Mouse (Mus musculus) bone marrow, adult 2 months (tissue): ENCODE measurements around the gene Olfr1358.

Experiments
- CTCF ChIP-seq: fragments of 200-500 bp; IDR thresholded peaks from 2 replicates; pipeline ENCODE4 v1.5.1; 2011; ENCODE audit warnings: low read length, control low read depth; ENCODE audit not compliant: control insufficient read depth, insufficient read depth
- POLR2A ChIP-seq: fragments of 200-500 bp; IDR thresholded peaks from 2 replicates; pipeline ENCODE4 v1.6.1; 2011; ENCODE audit warnings: low read depth, mild to moderate bottlenecking, control low read depth, low read length, borderline replicate concordance; ENCODE audit not compliant: control insufficient read depth

GRCm38 (mm10) chr10:78517128-78517527 lies at the start of gene Olfr1358:
- TF ChIP-seq POLR2A, result no peak
- no peak for TF ChIP-seq CTCF
